Mouse (Mus musculus): ENCODE results near the gene Ddx20. TPM values are rescaled to one million over a fixed set of nuclear protein-coding genes. Genes with fewer than 3 reads are reported as not detected.
A peak's percentile ranks its signal among the peaks of the same experiment; 100 is the strongest.

Ddx20 gene
- total and polyA plus RNA-seq, 3 experiments: 31.6 to 66.8 (median 37.3) TPM

DNA sequence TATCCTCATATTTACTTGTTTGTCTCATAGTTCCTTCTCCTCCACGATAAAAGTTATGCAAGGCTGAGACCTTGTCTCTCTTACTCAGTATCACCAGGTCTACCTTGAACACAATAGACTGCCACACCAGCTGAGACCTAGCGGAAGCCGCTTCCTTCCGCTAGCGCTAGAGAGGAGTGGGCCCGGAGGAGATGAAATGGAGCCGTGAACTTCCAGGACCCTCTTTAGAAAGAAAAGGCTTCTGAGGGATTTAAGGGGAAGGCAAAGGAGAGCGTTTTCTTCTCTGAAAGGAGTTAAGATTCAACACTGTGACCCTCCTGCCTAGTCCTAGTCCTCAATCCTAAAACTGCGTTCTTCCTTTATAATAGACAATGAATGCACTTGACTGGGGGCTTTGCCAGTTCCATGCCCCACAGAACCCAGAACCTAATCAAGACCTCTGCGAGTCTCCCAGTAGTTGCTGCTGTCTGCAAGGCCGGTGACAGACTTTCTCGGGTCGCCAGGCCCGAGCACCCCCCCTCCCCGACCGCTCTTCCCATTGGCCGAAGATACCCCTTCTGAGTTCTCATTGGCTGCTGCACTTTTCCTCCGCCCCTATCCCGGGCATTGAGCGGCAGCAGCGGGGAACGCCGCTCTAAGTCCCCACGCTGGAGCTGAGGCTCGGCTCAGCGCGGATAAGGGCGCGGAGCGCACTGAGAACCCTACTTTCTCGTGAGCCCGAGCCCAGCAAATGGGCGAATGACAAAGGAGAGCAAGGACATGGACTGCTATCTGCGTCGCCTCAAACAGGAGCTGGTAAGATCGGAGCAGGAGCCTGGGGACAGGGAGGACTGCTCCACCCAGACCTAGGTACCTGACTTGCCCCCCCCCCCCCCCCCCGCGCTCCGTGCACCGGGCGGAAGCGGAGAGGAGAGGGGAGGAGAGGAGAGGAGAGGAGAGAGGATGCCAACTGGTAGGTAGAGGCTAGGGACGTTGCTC, 16.9 kb upstream of the Ddx20 start, which contains the start of gene Inka2:
Gene Inka2, plus strand, starts transcription at position 569 of the 978 bp plus-strand sequence.
- no peaks in the 10 kb centered on the region for H3K9me3 ChIP-seq (replicated peaks; ENCODE audit: insufficient read depth, low read length)
- H3K4me1 ChIP-seq (ENCODE audit: control insufficient read depth in 1 of 2, insufficient read depth in 2 of 2, low read length in 2 of 2): peaks cover 16 to 44% of the 10 kb centered on the region in 2 experiments
- no peaks in the 10 kb centered on the region for H3K27me3 ChIP-seq (ENCODE audit: control insufficient read depth in 1 of 2, insufficient read depth in 2 of 2, low read length in 2 of 2)
- H3K79me2 ChIP-seq (ENCODE audit: control insufficient read depth, insufficient read depth, low read length, poor library complexity): no peaks in the 10 kb centered on the region
- H3K27ac ChIP-seq (ENCODE audit: control insufficient read depth, low read depth, low read length): peak within 1 kb of the TSS; percentile 72
- peak; percentile 95 for DNase-seq (ENCODE audit: low read depth, low spot score)
- peaks cover 0 to 21% of the 10 kb centered on the region in 2 experiments; a peak in 2 of 4 replicates for H3K36me3 ChIP-seq (ENCODE audit: control insufficient read depth in 1 of 2, insufficient read depth in 2 of 2, low read length in 2 of 2)
- peak within 1 kb of the TSS; percentile 74 for H3K9ac ChIP-seq (ENCODE audit: control insufficient read depth, low read depth, low read length, poor library complexity, severe bottlenecking)
- H3K4me3 ChIP-seq (ENCODE audit: control insufficient read depth in 1 of 2, insufficient read depth in 1 of 2, low read depth in 2 of 2, low read length in 2 of 2): peak within 1 kb of the TSS; percentile 54 to 62
- TF ChIP-seq TBP (IDR thresholded peaks at IDR 0.05; ENCODE audit: low read depth, low read length): peak; percentile 71
- TF ChIP-seq GABPA (IDR thresholded peaks at IDR 0.05; ENCODE audit: low read depth, low read length): no peak
- TF ChIP-seq UBTF (IDR thresholded peaks at IDR 0.05; ENCODE audit: borderline replicate concordance, insufficient read depth, low read depth, low read length): 0 out of 2 replicates have a peak, but pooled peaks have one; percentile 76
- no peak for TF ChIP-seq SMC3 (IDR thresholded peaks at IDR 0.05; ENCODE audit: low read depth, low read length)
- no peak for TF ChIP-seq JUND (IDR thresholded peaks at IDR 0.05; ENCODE audit: low read depth, low read length)
- TF ChIP-seq MAZ (IDR thresholded peaks at IDR 0.05; ENCODE audit: low read depth, low read length): no peak
- TF ChIP-seq MAX (IDR thresholded peaks at IDR 0.05; ENCODE audit: low read length): no peak
- no peak for TF ChIP-seq POLR2AphosphoS5 (IDR thresholded peaks at IDR 0.05; ENCODE audit: borderline replicate concordance, low read depth, low read length)
- TF ChIP-seq NRF1 (IDR thresholded peaks at IDR 0.05; ENCODE audit: insufficient read depth, low read depth, low read length, poor library complexity, severe bottlenecking): no peak
- TF ChIP-seq EP300 (IDR thresholded peaks at IDR 0.05; ENCODE audit: low read depth in 1 of 2, low read length in 2 of 2): no peak
- TF ChIP-seq POLR2AphosphoS2 (IDR thresholded peaks at IDR 0.05; ENCODE audit: low read length): no peak
- TF ChIP-seq RCOR1 (IDR thresholded peaks at IDR 0.05; ENCODE audit: low read depth, low read length): no peak
- TF ChIP-seq TCF12 (IDR thresholded peaks at IDR 0.05; ENCODE audit: low read depth, low read length): peak; percentile 23; the same call in 1 of the 2 replicates
- TF ChIP-seq ETS1 (IDR thresholded peaks at IDR 0.05; ENCODE audit: low read depth, low read length): no peak
- TF ChIP-seq MEF2A (IDR thresholded peaks at IDR 0.05; ENCODE audit: extremely low read depth, insufficient replicate concordance, low read depth, low read length, poor library complexity, severe bottlenecking): no peak
- TF ChIP-seq NELFE (IDR thresholded peaks at IDR 0.05; ENCODE audit: low read depth, low read length): peak; percentile 48
- peak; percentile 39 to 69; a peak in 3 of 4 replicates for TF ChIP-seq POLR2A (IDR thresholded peaks at IDR 0.05; ENCODE audit: control insufficient read depth in 1 of 2, insufficient read depth in 1 of 2, low read depth in 1 of 2, low read length in 2 of 2, poor library complexity in 1 of 2)
- TF ChIP-seq SIN3A (IDR thresholded peaks at IDR 0.05; ENCODE audit: low read length): no peak; the same call in 1 of the 2 replicates

All from MEL (cell line).